Mouse (Mus musculus): ENCODE measurements around the gene Olfr1299.

Olfr1299 gene

GRCm38 (mm10) chr2:111661119-111661518 lies at the start of gene Olfr1299:
TSS of gene Olfr1299 (plus strand) at chr2:111661419.
- DNase-seq = no peak

- no peak for DNase-seq
These were observed 34.8 kb upstream of the Olfr1299 start, which contains the start of gene Olfr1297 for GRCm38 (mm10) chr2:111626397-111626796. TSS of gene Olfr1297 (minus strand) at chr2:111626497.

GRCm38 (mm10) chr2:111649101-111649500 lies 12.1 kb upstream of the Olfr1299 start, which contains the start of gene Olfr1298:
TSS of gene Olfr1298 (minus strand) at chr2:111649201.
- DNase-seq = no peak
